Mouse (Mus musculus) bone marrow, adult 2 months (tissue): Measurements from ENCODE around the gene Alk.

Experiments
- CTCF ChIP-seq: fragments of 200-500 bp; IDR thresholded peaks from 2 replicates; pipeline ENCODE4 v1.5.1; 2011; ENCODE audit warnings: low read length, control low read depth; ENCODE audit not compliant: control insufficient read depth, insufficient read depth
- POLR2A ChIP-seq: fragments of 200-500 bp; IDR thresholded peaks from 2 replicates; pipeline ENCODE4 v1.6.1; 2011; ENCODE audit warnings: low read depth, mild to moderate bottlenecking, control low read depth, low read length, borderline replicate concordance; ENCODE audit not compliant: control insufficient read depth

- TF ChIP-seq CTCF = no peak
- TF ChIP-seq POLR2A = no peak
Observed at GRCm38 (mm10) chr17:72112004-72112403, 492.4 kb downstream of the Alk start.
